Comparison of ENCODE assay signal across 9 mouse cellular contexts in the genomic region with DNA sequence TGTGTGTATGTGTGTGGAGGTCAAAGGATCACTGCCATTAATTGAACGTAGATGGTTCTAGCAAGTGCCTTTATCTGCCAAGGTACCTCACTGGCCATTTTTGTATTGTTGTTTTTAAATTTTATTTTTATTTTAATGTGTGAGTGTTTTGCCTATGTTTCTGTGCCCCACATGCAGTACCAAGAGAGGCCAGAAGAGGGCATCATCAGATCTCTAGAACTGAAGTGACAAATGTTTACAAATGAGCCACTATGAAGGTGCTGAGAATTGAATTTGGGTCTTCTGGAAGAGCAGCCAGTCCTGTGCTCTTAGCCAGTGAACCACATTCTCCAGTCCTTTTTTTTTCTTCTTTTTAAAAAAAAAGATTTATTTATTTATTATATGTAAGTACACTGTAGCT. TPM values are rescaled to one million over a fixed set of nuclear protein-coding genes. Genes with fewer than 3 reads are reported as not detected.
A peak's percentile ranks its signal among the peaks of the same experiment; 100 is the strongest.
DNase-seq lines count a peak whose midpoint lies in the region; ATAC-seq lines count a peak whose summit lies in the region.
"Had no signal": no experiment of that assay in that cellular context is flagged by ENCODE, and none has a peak within 500 bp of the region (broad histone marks: within the 10 kb centered on the region; RNA-seq: fewer than 3 reads in every experiment).

No protein-coding gene starts in this region.

- H3K4me3 ChIP-seq in midbrain, embryonic 14.5 days (replicated peaks; ENCODE audit: low read depth, low read length): no peak overlapping the region
- no peak overlapping the region for H3K4me3 ChIP-seq in midbrain, embryonic 15.5 days

- no peak overlapping the region for H3K4me2 ChIP-seq in midbrain, embryonic 14.5 days (ENCODE audit: low read length)
- no peak overlapping the region for H3K4me2 ChIP-seq in midbrain, embryonic 15.5 days

- no peaks in the 10 kb centered on the region for H3K36me3 ChIP-seq in midbrain, embryonic 14.5 days (ENCODE audit: control insufficient read depth, insufficient read depth, low read length)
- no peaks in the 10 kb centered on the region for H3K36me3 ChIP-seq in midbrain, embryonic 15.5 days (replicated peaks)

- 0 out of 2 replicates have a peak, but pooled peaks cover 4% of the 10 kb centered on the region for H3K27me3 ChIP-seq in midbrain, embryonic 14.5 days (ENCODE audit: control insufficient read depth, insufficient read depth, low read length)
- H3K27me3 ChIP-seq in midbrain, embryonic 15.5 days (replicated peaks): no peaks in the 10 kb centered on the region

- no peak overlapping the region for H3K27ac ChIP-seq in midbrain, embryonic 14.5 days (replicated peaks; ENCODE audit: low read depth, low read length)
- no peak overlapping the region for H3K27ac ChIP-seq in midbrain, embryonic 15.5 days

- H3K9ac ChIP-seq in midbrain, embryonic 14.5 days (replicated peaks; ENCODE audit: low read length): no peak overlapping the region
- H3K9ac ChIP-seq in midbrain, embryonic 15.5 days: no peak overlapping the region

- no peaks in the 10 kb centered on the region for H3K9me3 ChIP-seq in midbrain, embryonic 14.5 days (ENCODE audit: control insufficient read depth, low read length)
- no peaks in the 10 kb centered on the region for H3K9me3 ChIP-seq in midbrain, embryonic 15.5 days

- intact Hi-C loops in gastrocnemius, postnatal 14 days (cut with DNase I; ENCODE audit: low total_unique reads): loop anchor here (5.0 kb wide), 1 partner anchor 66 kb away; no protein-coding TSS in a partner anchor

- ATAC-seq in midbrain, embryonic 14.5 days (ENCODE audit: low FRiP score, low TSS enrichment): no peak
- ATAC-seq in midbrain, embryonic 15.5 days (replicated peaks): no peak

- 76% methylated on average over 1 of the region's 1 CpGs for WGBS in midbrain, embryonic 14.5 days
- WGBS in midbrain, embryonic 15.5 days: 60% methylated on average over 1 of the region's 1 CpGs

- peaks cover 3% of the 10 kb centered on the region; the same call in 1 of the 2 replicates for H3K4me1 ChIP-seq in midbrain, embryonic 14.5 days (ENCODE audit: control insufficient read depth, insufficient read depth, low read length)
- peaks cover 5% of the 10 kb centered on the region; the same call in 1 of the 2 replicates for H3K4me1 ChIP-seq in midbrain, embryonic 15.5 days

- DNase-seq in gastrocnemius, postnatal 10 days: peak; percentile 51
- DNase-seq in gastrocnemius, postnatal 25 days: no peak
- DNase-seq in midbrain, embryonic 14.5 days: peak; percentile 56
- peak; percentile 41 for DNase-seq in adrenal gland, postnatal 25 days
- DNase-seq in kidney, postnatal 36 days: peak; percentile 42 to 82
- peak; percentile 52 for DNase-seq in spleen, adult 12 weeks (ENCODE audit: low spot score)
- no peak for DNase-seq in gastrocnemius, postnatal 14 days

RNA-seq across cellular contexts. Expression of a gene that starts 5.5 kb away (rescaled TPM):
- 1 to 10 TPM in 1 of 2 experiments, under 1 TPM in 1; 0.78 to 1.1 TPM for total RNA-seq in gastrocnemius, postnatal 10 days (2021)
- 1 to 10 TPM in 1 of 2 experiments, under 1 TPM in 1; 0.67 to 1.2 TPM for total RNA-seq in gastrocnemius, postnatal 25 days (2021)
- polyA plus RNA-seq in midbrain, embryonic 14.5 days (2014; fragmentation: Nextera tagmentation; extraction: Ambion mirVana): 1.4 and 1.9 TPM in 2 replicates
- 1.4 and 2.2 TPM in 2 replicates for polyA plus RNA-seq in midbrain, embryonic 15.5 days (2015; fragmentation: Nextera tagmentation; extraction: Ambion mirVana)
- 4.3 and 7.9 TPM in 2 replicates for total RNA-seq in adrenal gland, postnatal 25 days (2021)
- 1 to 10 TPM in 1 of 2 experiments, under 1 TPM in 1; 0.73 to 1.6 TPM for total RNA-seq in gastrocnemius, postnatal 14 days (2021)

RNA-seq across cellular contexts. Expression of a gene that starts 11.1 kb away (rescaled TPM):
- total RNA-seq in gastrocnemius, postnatal 10 days (2021): not detected
- total RNA-seq in gastrocnemius, postnatal 25 days (2021): not detected
- polyA plus RNA-seq in midbrain, embryonic 14.5 days (2014; fragmentation: Nextera tagmentation; extraction: Ambion mirVana): 0.16 TPM in 1 of 2 replicates, not detected in the other
- 0.17 and 0.21 TPM in 2 replicates for polyA plus RNA-seq in midbrain, embryonic 15.5 days (2015; fragmentation: Nextera tagmentation; extraction: Ambion mirVana)
- total RNA-seq in adrenal gland, postnatal 25 days (2021): not detected in 2 replicates
- not detected for total RNA-seq in gastrocnemius, postnatal 14 days (2021)
- polyA plus RNA-seq: heart, embryonic 16.5 days had no signal

RNA-seq across cellular contexts. Expression of a gene that starts 25.8 kb away (rescaled TPM):
- 1 to 10 TPM; 7.7 to 9.2 TPM for total RNA-seq in gastrocnemius, postnatal 10 days (2021)
- 1 to 10 TPM; 5.9 to 7.3 TPM for total RNA-seq in gastrocnemius, postnatal 25 days (2021)
- 23.0 and 24.0 TPM in 2 replicates for polyA plus RNA-seq in midbrain, embryonic 14.5 days (2014; fragmentation: Nextera tagmentation; extraction: Ambion mirVana)
- 26.8 and 27.5 TPM in 2 replicates for polyA plus RNA-seq in midbrain, embryonic 15.5 days (2015; fragmentation: Nextera tagmentation; extraction: Ambion mirVana)
- 12.4 and 13.4 TPM in 2 replicates for total RNA-seq in adrenal gland, postnatal 25 days (2021)
- 1 to 10 TPM; 6.7 to 7.5 TPM for total RNA-seq in gastrocnemius, postnatal 14 days (2021)

RNA-seq across cellular contexts. Expression of a gene that starts 34.4 kb away (rescaled TPM):
- total RNA-seq in gastrocnemius, postnatal 10 days (2021): 100 to 1,000 TPM; 302 to 322 TPM
- total RNA-seq in gastrocnemius, postnatal 25 days (2021): 100 to 1,000 TPM; 282 to 288 TPM
- polyA plus RNA-seq in midbrain, embryonic 14.5 days (2014; fragmentation: Nextera tagmentation; extraction: Ambion mirVana): 420 and 582 TPM in 2 replicates
- 845 and 866 TPM in 2 replicates for polyA plus RNA-seq in midbrain, embryonic 15.5 days (2015; fragmentation: Nextera tagmentation; extraction: Ambion mirVana)
- total RNA-seq in adrenal gland, postnatal 25 days (2021): 477 and 524 TPM in 2 replicates
- total RNA-seq in gastrocnemius, postnatal 14 days (2021): 100 to 1,000 TPM; 305 to 325 TPM

Comparison
In these comparisons a context has a peak if more than half of its experiments do, and no peak if none do; other contexts are left out.
1. DNase-seq: peak in gastrocnemius, postnatal 10 days (single experiment), midbrain, embryonic 14.5 days (single experiment), adrenal gland, postnatal 25 days (single experiment), kidney, postnatal 36 days (2 of 2) and spleen, adult 12 weeks (single experiment); none in gastrocnemius, postnatal 25 days (single experiment) and gastrocnemius, postnatal 14 days (single experiment).